Mouse (Mus musculus): ENCODE results near the gene Ppp1r12b. TPM values are rescaled to one million over a fixed set of nuclear protein-coding genes. Genes with fewer than 3 reads are reported as not detected.

Ppp1r12b gene
- polyA plus RNA-seq (2017; shearing (Covaris generic)) = 3.8 TPM

DNA sequence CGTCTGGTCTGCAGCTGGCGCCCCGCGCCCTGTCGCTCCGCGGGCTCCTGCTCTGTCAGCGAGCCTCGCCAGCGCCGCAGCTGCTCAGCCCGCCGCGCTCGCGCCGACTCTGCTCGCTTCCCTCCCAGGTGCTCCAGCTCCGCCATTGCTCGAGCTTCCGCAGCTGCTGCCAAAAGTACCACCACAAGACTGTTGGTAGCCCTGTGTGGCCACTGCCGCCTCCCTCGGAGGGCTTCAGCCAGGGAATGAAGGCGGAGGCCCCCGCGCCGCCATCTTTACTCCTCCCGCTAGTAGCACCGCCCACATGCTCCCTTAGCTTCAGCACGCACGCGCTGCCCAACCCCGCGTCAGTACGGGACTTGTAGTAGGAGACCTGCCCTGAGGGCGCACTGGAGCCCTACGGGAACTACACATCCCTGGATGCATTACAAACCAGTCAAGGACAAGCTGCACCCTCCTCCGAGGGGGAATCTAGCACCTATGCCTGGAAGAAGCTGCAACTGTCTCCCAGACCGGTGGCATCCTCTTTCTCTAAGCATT lies at the start of gene Ppp1r12b:
TSS of gene Ppp1r12b (minus strand) at position 306 of the 540 bp plus-strand sequence.

DNA sequence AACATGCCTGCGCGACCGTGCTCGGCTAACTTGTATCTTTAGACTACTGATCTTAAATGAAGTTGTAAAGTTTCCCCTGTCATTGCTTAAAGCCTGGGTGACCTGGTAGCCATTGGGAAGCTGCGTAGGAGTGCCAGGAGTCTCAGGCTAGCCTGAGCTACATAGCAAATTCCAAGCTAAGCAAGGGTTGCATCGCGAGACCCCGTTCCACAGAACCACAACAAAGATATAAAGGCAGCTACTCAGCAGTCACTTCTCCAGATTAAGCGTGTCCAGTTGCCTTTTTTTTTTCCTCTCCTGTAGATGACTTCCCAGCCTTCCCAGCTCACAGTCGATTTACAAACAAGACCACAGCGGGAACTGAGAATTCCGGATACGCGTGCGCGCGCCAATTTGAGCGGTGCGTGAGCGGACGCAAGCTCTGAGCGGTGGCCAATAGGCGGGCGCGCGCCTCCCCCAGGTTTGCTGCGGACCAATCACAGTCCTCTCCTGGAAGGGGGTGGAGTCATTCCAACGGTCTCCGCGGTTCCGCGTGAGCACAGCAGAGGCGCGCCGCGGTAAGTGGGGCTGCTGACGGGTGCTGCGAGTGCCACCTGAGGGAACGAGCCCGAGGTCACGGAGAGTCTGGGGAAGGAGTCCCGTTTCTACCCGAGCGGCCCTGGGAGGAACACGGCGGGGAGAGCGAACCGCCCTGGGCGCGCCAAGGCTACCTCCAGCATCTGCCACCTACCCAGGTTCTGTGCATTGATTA lies 6.5 kb upstream of the Ppp1r12b start, which contains the start of gene Ube2t:
TSS of gene Ube2t (plus strand) at position 513 of the 751 bp plus-strand sequence.

Other genes with a start within 250 kb of the Ppp1r12b start
- 14.1 TPM for gene Ube2t, start 6.6 kb upstream of the Ppp1r12b start, polyA plus RNA-seq (2017; shearing (Covaris generic))
- 0.05 TPM for gene Lgr6, start 149.3 kb upstream of the Ppp1r12b start, polyA plus RNA-seq (2017; shearing (Covaris generic))
- 331 TPM for gene Ptpn7, start 176.8 kb upstream of the Ppp1r12b start, polyA plus RNA-seq (2017; shearing (Covaris generic))
- 8.7 TPM for gene Arl8a, start 190.9 kb upstream of the Ppp1r12b start, polyA plus RNA-seq (2017; shearing (Covaris generic))
- not detected for gene Gpr37l1, start 211.7 kb upstream of the Ppp1r12b start, polyA plus RNA-seq (2017; shearing (Covaris generic))